Mouse (Mus musculus) ES-CJ7 (cell line): ENCODE measurements around the gene Drosha.
A peak's percentile ranks its signal among the peaks of the same experiment; 100 is the strongest.

Source experiments
- DNase-seq: peaks from one replicate; pipeline ENCODE4 v3.0.0; 2011; ENCODE audit warnings: low read depth, low spot score

Gene Drosha

DNA sequence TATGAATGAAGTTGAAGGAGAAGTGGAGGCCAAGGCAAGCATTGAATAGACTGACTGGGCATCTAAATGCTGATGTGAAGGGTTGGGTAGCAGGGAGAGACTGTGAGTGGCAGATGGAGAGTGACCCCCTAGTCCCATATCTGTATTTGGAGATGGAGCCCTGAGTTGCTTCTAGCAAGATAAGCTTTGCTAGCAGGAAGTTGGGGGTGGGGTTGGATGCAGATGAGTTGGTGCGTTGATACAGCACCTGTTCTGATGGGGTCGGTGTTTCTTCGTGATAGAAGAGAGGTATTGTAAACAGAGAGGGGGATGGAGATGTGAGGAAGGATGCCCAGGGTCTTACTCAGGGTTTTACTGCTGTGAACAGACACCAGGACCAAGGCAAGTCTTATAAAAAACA lies 5.3 kb downstream of the Drosha start:
- DNase-seq, result no peak

DNA sequence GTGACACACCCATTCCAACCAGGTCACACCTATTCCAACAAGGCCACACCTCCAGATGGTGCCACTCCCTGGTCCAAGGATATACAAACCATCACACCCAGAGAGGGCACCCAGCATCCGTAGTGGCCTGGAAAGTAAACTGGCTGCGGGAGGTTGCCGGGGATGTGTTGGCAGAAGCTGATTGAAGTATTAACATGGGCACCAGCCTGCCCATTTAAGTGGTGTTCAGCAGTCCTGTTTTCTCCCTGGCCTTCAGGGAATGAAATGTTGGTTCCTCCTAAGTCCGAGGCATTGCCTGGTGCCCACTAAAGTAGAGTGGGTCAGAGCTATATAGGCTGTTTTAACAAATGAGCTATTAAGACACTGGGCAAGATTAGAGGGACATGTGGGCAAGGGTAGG lies 8.0 kb downstream of the Drosha start:
- no peak for DNase-seq

DNA sequence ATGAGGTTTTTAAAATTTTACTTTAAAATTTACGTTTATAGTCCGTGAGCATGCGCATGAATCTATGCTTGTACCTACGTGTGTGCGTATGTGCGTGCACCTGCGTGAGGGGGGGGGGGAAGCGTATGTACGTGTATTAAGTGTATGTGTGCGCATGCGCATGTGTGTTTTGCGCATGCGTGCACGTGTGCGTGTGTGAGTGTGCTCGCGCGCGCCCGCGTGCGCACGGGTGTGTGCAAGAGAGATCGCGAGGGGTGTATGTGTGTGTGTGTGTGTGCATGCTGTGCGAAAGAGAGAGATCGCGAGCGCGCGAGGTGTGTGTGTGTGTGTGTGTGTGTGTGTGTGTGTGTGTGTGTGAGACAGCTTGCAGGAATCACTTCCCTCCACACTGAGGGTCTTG lies 8.8 kb downstream of the Drosha start:
- DNase-seq, result peak; percentile 90

DNA sequence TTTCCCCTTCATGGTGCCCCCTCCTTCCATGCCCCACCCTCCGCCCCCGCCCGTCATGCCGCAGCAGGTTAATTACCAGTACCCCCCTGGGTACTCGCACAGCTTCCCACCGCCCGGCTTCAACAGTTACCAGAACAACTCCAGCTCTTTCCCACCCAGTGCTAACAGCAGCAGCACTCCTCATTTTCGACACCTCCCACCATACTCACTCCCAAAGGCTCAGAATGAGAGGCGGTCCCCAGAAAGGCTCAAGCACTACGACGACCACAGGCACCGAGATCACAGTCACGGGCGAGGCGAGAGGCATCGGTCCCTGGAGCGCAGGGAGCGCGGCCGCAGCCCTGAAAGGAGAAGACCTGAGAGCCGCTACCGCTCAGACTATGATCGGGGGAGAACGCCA lies 9.6 kb downstream of the Drosha start:
- DNase-seq, result peak; percentile 35

DNA sequence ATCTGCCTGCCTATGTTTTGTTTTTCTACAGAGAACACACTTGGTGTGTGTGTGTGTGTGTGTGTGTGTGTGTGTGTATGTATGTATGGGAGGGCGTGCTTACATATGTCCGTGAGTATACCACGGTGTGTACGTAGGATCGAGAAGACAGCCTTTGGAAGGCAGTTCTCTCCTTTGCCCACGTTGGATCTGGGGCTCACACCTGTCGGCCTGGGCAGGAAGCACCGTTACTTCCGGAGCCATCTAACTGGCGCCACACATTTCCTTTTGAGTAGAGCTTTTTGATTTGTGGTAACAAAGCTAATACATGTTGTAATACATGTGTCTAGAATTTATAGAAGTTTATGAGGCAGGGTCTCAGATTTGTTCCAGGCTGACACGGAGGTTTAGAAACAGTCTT lies 16.1 kb downstream of the Drosha start:
- no peak for DNase-seq

DNA sequence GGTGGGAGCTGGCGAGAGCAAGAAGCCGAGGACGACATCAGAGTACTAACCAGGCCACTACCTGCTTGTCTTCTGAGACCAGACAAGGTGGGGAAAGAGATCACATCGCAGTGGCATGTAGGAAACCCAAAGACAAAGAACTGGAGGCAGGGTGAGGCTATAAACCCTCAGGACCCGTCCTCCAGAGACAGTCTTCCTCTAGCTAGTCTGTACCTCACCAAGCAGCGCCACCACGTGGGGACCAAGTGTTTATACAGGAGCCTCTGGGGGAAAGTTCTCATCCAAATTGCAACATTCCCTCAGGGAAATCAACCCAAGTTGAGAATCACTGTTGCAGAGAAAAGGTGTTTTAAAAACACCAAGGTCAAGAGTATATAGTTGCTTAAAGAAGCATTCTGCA lies 18.2 kb downstream of the Drosha start:
- peak; percentile 72 for DNase-seq

DNA sequence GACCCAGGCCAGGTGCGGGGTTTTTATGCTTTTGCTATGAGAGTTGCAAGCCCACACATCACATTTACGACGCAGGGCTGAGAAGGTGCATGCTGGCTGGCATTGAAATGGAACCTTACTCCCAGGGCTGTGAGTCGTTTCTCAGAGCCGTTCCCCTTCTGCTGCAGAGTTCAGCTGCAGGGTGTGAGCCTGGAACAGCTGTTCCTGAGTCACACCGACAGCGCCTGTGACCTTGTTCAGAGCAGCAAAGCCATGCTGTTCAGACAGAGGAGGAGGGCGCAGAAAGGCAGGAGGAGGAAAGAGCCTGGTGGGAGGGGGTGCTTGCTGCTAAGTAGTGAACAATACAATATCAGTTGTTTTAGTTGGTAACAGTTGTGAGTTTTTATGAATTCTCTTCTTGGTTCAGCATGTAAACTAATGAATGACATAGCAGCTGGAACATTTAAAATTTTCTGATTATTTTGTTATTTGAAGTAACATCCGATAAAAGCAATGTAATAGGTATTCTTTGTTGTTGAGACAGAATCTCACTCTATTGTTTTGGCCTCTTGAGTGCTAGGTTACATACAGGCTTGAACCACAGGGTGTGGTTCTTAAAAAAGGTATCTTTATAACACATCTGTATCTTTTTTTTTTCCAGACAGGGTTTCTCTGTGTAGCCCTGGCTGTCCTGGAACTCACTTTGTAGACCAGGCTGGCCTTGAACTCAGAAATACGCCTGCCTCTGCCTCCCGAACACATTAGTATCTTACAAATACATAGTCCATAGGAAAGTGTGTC lies 23.8 kb downstream of the Drosha start:
- peak; percentile 29 for DNase-seq

DNA sequence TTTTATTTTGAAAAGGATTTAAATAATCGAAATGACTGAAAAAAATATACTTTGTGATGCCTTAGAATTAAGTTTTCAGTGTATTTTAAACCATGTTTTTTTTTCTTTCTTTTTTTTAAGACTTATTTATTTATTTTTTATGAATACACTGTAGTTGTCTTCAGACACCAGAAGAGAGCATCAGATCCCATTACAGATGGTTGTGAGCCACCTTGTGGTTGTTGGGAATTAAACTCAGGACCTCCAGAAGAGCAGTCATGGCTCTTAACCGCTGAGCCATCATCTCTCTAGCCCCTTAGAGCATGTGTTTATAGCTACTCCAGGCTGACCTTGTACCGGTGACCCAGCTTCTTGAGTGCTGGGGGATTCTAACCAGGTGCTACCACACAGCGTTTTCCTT lies 24.8 kb downstream of the Drosha start:
- no peak for DNase-seq

DNA sequence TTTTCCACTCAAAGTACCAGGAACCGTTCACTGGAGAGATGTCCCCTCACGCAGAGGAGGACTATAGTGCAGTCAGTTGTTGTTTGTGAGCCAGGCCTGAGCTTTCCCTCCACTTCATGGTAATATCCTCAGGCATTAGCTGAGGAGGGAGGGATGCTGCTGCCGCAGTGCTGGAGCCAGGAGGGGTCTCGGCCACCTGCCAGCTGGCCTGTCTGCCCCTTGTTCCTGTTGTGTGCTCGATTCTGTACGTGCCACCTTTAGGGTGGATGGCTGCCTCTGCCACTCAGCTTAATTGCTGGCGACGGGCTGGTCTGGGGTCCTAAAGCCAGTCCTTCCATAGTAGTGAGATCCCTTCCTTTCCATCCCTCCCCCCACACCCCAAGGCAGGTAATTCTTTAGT lies 28.9 kb downstream of the Drosha start:
- no peak for DNase-seq

DNA sequence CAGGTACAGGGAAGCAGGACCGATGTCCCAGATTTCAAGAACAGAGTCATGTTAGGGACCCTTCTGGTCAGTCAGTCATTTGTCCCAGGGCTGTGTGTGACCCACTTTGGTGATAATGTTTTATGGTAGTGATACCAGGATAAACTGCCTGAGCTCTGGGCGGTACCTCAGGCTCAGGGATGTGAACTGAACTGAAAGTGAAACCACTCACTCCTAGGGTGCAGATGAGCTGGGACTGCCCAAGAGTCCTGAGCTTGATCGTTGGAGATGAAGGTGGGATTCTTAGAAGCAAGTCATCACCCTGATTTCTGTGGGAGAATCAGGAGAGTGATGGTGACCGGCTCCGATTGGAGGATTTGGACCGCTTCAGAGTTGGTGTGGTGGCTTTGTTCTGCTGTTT lies 32.2 kb downstream of the Drosha start:
- no peak for DNase-seq

DNA sequence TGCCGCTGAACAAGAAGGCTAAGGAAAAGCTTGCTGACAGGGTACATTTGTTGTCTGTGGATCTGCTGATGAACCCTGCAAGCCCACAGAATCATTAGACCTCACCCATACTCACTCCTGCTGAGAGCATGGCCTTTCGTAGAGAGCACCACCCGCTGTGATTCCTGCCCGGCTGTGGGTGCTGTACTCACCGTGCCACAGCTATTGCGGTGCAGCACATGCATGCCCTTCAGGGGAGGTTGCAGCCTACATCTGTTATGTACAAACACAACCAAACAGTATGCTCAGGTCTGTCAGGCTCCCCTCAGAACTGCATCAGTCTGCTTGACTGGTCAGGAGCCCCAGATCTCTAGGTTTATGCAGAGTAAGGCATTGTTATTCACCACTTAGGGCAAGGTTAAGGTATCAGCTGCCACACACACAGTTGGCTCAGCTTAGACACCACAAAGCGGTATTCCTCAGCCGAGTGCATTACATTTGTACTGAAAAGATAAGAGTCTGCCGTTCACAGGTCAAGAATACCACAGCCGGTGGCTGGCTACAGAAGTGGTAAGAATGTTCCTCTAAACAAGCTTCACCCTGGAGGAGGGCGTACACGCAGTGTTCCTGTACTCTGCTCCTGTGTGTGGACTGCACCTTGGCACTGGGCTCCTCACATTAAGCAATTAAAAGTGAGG lies 33.4 kb downstream of the Drosha start:
- peak; percentile 51 for DNase-seq

DNA sequence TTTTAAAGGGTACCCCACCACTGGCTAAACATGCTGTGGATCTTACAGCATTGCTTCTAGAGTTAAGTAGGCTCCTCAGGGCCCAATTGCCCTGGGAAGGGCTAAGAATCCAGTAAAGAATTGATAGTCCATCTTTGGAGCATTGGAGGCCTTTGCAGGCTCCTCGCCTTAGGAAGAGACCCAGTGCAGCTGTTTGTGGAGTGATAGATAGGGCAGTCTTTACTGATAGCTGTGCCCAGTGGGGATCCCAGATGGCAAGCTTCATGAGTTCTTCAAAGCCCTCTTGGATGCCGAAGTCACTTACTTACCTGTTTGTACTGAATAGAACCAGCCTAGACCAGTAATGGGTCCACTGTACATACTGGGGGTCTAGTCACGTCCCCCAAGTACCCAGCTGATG lies 34.0 kb downstream of the Drosha start:
- no peak for DNase-seq

DNA sequence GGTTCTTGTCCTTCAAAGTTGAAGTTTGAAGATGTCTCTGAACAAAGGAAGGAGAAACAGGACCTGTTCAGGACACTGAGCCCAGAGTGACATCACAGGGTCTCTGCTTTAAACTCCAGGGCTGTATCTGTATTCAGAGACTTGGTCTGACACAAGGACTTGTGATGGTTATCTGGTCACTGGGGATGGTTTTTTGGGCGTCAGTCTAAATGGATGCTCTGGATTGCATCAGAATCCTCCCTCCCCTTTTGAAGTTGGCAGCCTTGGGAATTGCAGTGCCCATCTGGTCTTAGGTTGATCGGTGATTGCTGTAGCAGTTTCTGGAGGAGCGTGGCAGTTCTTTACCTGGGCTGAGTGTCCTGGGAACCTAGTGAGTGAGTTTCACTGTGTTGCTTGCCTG lies 37.4 kb downstream of the Drosha start:
- DNase-seq, result no peak

DNA sequence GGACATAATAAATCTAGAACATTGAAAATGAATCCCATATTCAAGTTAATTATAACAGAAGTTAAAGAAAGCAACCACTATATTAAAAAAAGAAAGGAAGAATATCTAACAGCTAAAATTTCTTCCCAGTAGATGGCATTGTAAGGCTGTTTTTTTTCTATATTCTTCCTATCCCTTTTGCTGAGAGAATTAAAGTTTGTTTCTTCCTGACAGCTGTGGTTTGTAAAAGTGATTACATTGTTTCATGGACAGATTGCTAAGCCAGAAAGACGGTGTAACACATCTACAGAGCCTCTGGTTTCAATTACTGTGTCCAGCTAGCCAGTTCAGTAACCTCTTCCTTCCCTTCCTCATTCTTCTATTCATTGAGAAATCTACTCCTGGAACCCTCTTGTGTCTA lies 39.1 kb downstream of the Drosha start:
- no peak for DNase-seq

DNA sequence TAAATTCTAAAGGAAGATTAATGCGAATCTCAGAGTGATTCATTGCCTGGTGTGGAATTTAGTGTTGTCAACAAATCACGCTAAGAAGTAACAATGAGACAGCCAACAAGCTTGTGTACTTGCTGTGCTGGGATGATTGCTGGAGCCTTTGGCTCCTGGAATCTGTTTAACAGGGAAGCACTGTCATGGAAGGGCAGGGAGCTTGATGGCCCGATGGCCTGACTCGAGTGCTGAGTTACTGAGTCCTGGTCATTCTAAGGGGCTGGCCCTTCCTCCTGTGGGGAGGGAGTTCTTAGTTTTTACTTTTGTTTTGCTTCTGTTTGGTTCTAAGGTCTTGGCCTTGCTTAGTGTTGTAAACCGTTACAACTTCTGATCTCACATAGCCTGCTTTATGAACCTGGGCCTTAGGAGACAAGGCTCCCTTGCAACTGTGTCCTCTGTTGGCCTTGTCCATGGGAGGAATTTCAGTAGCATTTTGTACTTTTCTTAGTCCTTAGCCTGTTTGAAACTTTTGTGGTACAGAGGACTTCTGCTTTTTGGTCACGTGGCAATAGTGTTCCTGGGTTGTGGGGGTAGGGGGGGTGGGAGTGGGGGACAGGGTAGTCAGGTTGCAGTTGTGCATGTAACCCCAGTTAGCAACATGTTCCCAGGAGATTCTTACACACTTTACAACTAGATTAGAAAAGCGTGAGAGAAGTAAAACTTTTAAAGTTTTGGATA lies 41.1 kb downstream of the Drosha start:
- no peak for DNase-seq

DNA sequence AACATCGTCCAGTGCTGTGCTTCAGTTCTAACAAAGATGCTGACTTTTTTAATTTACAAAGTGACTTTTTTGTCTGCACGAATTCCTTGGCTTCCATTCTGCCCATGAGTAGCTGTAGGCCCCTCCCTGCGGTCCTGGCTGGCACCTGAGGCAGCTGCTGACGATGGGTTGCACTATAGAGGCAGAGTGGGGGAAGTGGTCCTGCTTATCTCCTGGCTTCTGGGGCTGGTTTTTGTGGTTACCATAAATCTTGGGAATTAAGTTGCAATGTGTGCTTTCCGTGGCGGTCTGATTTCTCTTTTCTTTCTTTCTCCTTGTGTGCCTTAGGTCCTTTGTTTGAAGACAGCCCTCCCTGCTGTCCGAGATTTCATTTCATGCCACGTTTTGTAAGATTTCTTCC lies 42.7 kb downstream of the Drosha start:
- no peak for DNase-seq

DNA sequence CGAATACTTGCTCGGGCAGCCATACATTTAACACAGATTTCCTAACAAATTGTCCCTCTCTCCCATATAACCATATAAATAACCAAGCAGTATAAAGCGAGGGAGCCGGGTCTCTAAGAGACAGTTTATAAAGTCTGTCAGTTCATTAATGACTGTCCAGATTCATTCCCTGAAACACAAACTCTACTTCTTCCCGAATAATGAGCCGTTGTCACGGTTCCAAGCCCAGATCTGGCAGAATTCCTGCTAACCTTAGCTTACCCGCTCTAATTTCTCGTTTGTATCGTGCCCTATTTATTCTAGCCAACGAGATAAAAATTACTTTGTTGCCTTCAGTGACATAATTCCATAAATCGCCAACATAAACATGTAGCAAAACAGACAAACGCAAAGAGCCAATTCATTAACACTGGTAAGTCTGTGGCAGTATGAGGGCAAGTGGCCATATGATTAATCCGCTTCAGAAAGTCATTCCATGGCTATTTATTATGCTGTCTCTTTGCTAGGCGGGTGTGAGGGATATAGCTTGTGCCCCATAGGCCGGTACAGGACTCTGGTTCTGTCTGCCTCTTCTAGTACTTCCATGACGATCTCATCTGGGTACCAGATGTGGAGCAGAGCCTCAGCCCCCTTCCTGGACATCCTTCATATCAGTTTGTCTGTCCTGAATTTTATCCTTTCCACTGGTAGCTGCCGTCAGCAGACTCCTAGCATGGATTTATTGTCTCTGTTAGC lies 51.0 kb downstream of the Drosha start:
- DNase-seq, result no peak

DNA sequence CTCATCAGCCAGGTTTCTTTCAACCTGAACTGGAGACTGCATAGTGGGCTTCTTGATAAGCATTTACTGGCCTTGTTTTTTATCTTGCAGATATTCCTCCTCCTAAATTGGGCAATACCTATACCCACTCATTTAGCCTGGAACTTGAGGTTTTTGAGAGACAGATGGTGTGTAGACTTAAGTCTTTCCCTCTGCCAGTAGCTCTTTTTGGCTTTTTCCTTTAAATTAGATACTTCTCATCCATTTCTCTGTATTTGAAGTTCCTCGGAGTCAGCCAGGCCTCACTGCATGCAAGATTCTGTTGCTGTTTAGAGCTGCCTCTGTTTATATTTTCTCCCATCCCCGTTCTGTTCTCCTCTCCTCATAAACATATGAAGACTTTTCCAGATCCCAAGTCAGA lies 51.7 kb downstream of the Drosha start:
- no peak for DNase-seq

DNA sequence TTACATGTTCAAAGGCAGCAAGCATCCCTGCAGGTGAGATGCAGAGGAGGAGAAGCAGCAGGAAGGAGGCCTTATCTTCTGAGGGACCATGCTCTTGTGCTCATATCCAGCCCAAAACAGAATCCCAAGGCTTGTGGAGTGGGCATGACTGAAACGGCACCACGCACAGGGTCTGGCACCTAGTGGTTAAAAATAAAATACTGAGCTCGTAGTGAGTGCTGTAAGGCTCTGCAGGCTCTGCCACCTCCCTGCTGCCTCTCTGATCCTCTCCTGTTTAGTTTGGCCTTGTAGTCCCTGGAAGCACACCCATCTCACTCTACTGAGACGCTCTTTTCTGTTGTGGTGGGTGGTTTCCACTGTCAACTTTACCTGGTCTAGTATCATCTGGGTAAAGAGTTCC lies 52.3 kb downstream of the Drosha start:
- no peak for DNase-seq

DNA sequence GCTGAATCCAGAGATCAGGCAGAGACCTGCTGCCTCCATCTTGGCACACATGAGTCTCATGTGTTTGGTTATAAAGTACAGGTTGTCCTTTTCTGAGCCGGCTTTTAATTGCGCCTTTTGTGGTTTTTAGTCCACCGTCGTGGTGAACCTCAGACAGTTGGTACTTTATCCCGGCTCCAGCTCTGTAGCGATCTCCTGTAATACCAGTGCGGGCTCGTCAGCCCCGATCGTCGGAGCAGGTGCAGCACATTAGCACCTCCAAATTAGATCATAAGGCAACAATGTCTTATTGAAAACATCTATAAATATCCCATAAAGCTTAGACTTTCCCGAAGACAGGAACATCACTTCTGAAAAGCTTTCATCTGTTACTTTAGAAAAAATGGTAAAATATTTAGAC lies 53.3 kb downstream of the Drosha start:
- no peak for DNase-seq

DNA sequence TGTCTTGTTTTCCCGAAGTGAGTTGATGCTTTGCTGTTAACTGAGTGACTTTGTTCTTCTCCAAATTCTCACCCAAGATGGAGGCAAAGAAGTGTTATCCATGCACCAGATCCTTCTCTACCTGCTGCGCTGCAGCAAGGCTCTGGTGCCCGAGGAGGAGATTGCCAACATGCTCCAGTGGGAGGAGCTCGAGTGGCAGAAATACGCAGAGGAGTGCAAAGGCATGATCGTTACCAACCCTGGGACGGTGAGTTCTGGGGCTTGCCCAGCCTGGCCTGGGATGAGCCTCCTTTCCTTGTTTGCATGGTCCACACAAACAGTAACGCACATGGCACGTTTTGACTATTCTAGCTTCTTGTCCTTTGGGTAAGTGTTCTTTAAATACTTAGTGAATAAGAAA lies 54.0 kb downstream of the Drosha start:
- no peak for DNase-seq

DNA sequence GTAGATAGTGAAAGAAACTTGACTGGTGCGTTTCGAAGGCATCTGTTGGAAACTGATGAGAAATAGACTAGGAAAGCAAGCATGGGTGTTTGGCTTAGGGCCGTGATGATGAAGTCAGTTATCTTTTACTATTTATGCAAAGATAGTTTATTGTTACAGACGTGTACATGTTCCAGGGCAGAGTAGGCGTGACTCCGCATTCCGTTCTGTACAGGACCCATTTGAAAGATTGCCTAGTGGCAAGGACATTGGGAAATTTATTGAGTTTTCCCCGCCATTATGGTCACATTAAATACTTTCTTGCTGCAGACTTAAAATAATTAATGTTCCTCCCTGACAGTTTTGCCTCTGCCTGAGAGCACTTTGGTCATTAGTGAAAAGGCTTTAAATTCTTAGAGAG lies 55.3 kb downstream of the Drosha start:
- no peak for DNase-seq
